Mouse (Mus musculus) thymus, postnatal 14 days (tissue): ENCODE measurements around the gene BC100530.
"Not testable (repeated sequence)": the region's sequence is repeated elsewhere in the genome, so short reads cannot be mapped to it uniquely, and the experiment has no call there.

ENCODE experiments used
- DNase-seq: peaks from one replicate; pipeline ENCODE4 v3.0.0; 2021

BC100530 gene

GRCm38 (mm10) chr16:36367648-36368047 lies at the start of gene BC100530:
Gene BC100530 (minus strand): TSS chr16:36367748.
- not testable (repeated sequence) for DNase-seq

GRCm38 (mm10) chr16:36408357-36408756 lies 40.8 kb upstream of the BC100530 start, which contains the start of gene Stfa2:
Gene Stfa2 (minus strand): TSS chr16:36408457.
- DNase-seq: no peak

- no peak for DNase-seq
Measured at GRCm38 (mm10) chr16:36389060-36389459, 21.5 kb upstream of the BC100530 start.

- DNase-seq: no peak
Measured at GRCm38 (mm10) chr16:36337171-36337570, 30.4 kb downstream of the BC100530 start.

GRCm38 (mm10) chr16:36334232-36334631 lies 33.3 kb downstream of the BC100530 start, which contains the start of gene BC117090:
Gene BC117090 (minus strand): TSS chr16:36334332.
- no peak for DNase-seq

GRCm38 (mm10) chr16:36319286-36319685 lies 48.3 kb downstream of the BC100530 start:
- no peak for DNase-seq

GRCm38 (mm10) chr16:36316111-36316510 lies 51.4 kb downstream of the BC100530 start:
- DNase-seq: not testable (repeated sequence)
